17 mouse cellular contexts compared by ENCODE assay signal in genomic region chr11:12309423-12310023, GRCm38 (mm10).
DNase-seq lines count a peak whose midpoint lies in the region; ATAC-seq lines count a peak whose summit lies in the region.
"Had no signal": no experiment of that assay in that cellular context is flagged by ENCODE, and none has a peak within 500 bp of the region (broad histone marks: within the 10 kb centered on the region; RNA-seq: fewer than 3 reads in every experiment).

No protein-coding gene starts in this region.

- no peak for DNase-seq in frontal cortex, postnatal 14 days (ENCODE audit: low spot score in 2 of 2)
- DNase-seq in liver: peak; percentile 17
- no peak for DNase-seq in liver, embryonic 11.5 days (ENCODE audit: low spot score)
- peak; percentile 29 for DNase-seq in Muller cell, postnatal 12 days (ENCODE audit: inconsistent ontology term)
- no peak for DNase-seq in frontal cortex, postnatal 10 days (ENCODE audit: low spot score in 2 of 2)
- DNase-seq: B cell, adult 2 months; cerebellum, adult 2 months; thymus, adult 2 months had no signal

- no peaks in the 10 kb centered on the region for H3K9me3 ChIP-seq in liver, embryonic 11.5 days (ENCODE audit: control insufficient read depth, low read length)
- H3K9me3 ChIP-seq: limb, embryonic 13.5 days; lung, embryonic 15.5 days; neural tube, embryonic 12.5 days had no signal

- no peaks in the 10 kb centered on the region for H3K27me3 ChIP-seq in liver, embryonic 11.5 days (replicated peaks; ENCODE audit: control insufficient read depth, insufficient read depth, low read length)
- H3K27me3 ChIP-seq: limb, embryonic 13.5 days; lung, embryonic 15.5 days; neural tube, embryonic 12.5 days had no signal

- peak; percentile 70 for ATAC-seq in frontal cortex, adult (ENCODE audit: low TSS enrichment)
- no peak for ATAC-seq in liver, embryonic 11.5 days (replicated peaks; ENCODE audit: low FRiP score)
- ATAC-seq in megakaryocyte progenitor cell, adult 5-6 weeks (replicated peaks; ENCODE audit: poor library complexity): peak; percentile 78
- ATAC-seq in monocyte, adult 5-6 weeks (replicated peaks; ENCODE audit: insufficient number of reproducible peaks, low FRiP score, low TSS enrichment, poor library complexity, severe bottlenecking): no peak
- ATAC-seq: intestine, embryonic 16.5 days had no signal

- no peak overlapping the region for H3K27ac ChIP-seq in liver, embryonic 11.5 days (ENCODE audit: low read depth, low read length)
- H3K27ac ChIP-seq: hindbrain, embryonic 14.5 days; left cerebral cortex, adult 2 months; limb, embryonic 13.5 days; lung, embryonic 15.5 days; neural tube, embryonic 12.5 days had no signal

- no peak overlapping the region for H3K4me3 ChIP-seq in liver, embryonic 11.5 days (ENCODE audit: low read depth, low read length)
- H3K4me3 ChIP-seq: left cerebral cortex, adult 2 months; limb, embryonic 13.5 days; lung, embryonic 15.5 days; neural tube, embryonic 12.5 days had no signal

- no peaks in the 10 kb centered on the region for H3K36me3 ChIP-seq in liver, embryonic 11.5 days (ENCODE audit: control insufficient read depth, insufficient read depth, low read length)
- H3K36me3 ChIP-seq: limb, embryonic 13.5 days; lung, embryonic 15.5 days; neural tube, embryonic 12.5 days had no signal

- H3K9ac ChIP-seq in liver, embryonic 11.5 days (ENCODE audit: low read depth, low read length): no peak overlapping the region
- H3K9ac ChIP-seq: hindbrain, embryonic 14.5 days; limb, embryonic 13.5 days; lung, embryonic 15.5 days; neural tube, embryonic 12.5 days had no signal

- H3K4me2 ChIP-seq in liver, embryonic 11.5 days: no peak overlapping the region
- H3K4me2 ChIP-seq: hindbrain, embryonic 14.5 days; limb, embryonic 13.5 days; lung, embryonic 15.5 days; neural tube, embryonic 12.5 days had no signal

- H3K4me1 ChIP-seq in liver, embryonic 11.5 days (replicated peaks; ENCODE audit: control insufficient read depth, insufficient read depth, low read length): 0 out of 2 replicates have a peak, but pooled peaks cover 2% of the 10 kb centered on the region
- H3K4me1 ChIP-seq: limb, embryonic 13.5 days; lung, embryonic 15.5 days; neural tube, embryonic 12.5 days had no signal

- WGBS in liver, embryonic 11.5 days: 25% methylated on average over 3 of the region's 3 CpGs

Comparison
In these comparisons a context has a peak if more than half of its experiments do, and no peak if none do; other contexts are left out.
1. DNase-seq: peak in liver (single experiment) and Muller cell, postnatal 12 days (single experiment); none in frontal cortex, postnatal 14 days (0 of 2), liver, embryonic 11.5 days (single experiment) and frontal cortex, postnatal 10 days (0 of 2).
2. ATAC-seq: peak in frontal cortex, adult (single experiment) and megakaryocyte progenitor cell, adult 5-6 weeks (single experiment); none in liver, embryonic 11.5 days (single experiment) and monocyte, adult 5-6 weeks (single experiment).